Mouse (Mus musculus): Measurements from ENCODE around the gene Hamp2.

GRCm38 (mm10) chr7:30956756-30957366, 32.4 kb upstream of the Hamp2 start, which contains the start of gene Usf2:
- no peak for TF ChIP-seq POLR2A (IDR thresholded peaks at IDR 0.05; ENCODE audit: insufficient read depth, low read length)
- TF ChIP-seq CTCF (IDR thresholded peaks at IDR 0.05; ENCODE audit: low read depth, low read length) = no peak

All from ES-Bruce4 (cell line).